Mouse (Mus musculus): ENCODE measurements around the gene Olfml2b.
A peak's percentile ranks its signal among the peaks of the same experiment; 100 is the strongest.

The Olfml2b gene

DNA sequence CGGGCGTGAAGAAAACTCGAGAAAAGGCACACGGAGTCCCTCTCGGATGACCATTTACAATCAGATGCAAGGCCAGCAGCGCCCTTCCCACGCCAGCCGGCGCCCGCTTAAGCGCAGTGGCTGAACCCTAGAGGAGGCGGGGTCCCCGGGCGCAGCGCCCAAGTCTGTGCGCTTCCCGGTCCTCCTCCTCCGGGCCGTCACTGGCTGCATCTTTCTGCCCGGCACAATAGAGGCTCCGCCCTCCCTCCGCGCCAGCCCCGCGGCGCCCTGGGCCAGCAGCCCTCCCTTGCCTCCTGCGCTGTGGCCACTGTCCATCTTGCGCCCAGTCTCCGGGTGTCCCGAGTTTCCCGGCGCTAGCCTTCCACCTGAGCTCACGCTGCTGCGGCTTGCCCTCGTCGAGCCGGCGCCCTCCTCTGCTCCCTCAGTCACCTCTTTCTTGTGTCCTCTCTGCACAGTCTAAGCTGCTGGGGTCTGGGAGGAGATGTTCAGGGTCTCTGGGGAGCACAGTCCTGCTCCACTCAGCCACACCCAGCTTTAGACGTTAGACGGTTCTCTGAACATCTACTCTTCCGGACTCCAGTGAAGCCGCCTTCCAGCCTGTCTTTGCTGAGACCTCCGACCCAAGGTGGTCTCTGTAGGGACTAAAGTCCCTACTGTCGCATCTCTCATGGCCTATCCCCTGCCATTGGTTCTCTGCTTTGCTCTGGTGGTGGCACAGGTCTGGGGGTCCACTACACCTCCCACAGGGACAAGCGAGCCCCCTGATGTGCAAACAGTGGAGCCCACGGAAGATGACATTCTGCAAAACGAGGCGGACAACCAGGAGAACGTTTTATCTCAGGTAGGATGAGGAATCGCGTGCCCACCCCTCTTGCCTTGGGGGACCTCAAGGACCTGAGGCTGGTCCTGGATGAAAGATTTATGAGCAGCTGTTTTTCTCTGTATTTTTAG lies at the start of gene Olfml2b:
TSS of gene Olfml2b (plus strand) at position 278 of the 951 bp plus-strand sequence.
- Histone ChIP-seq H3K27me3 (ENCODE audit: insufficient read depth, low read length) (peaks cover 20% of the 10 kb centered on the region), H3K4me3 (replicated peaks; ENCODE audit: low read length) (peak within 1 kb of the TSS; percentile 80), H3K36me3 (ENCODE audit: insufficient read depth, low read length) (no peaks in the 10 kb centered on the region), H3K9me3 (ENCODE audit: low read length) (peaks cover 13% of the 10 kb centered on the region), H3K4me1 (replicated peaks; ENCODE audit: low read depth, low read length) (0 out of 2 replicates have a peak, but pooled peaks cover 13% of the 10 kb centered on the region)
- TF ChIP-seq POU5F1 (IDR thresholded peaks at IDR 0.05; ENCODE audit: borderline replicate concordance, low read length) (no peak), NANOG (IDR thresholded peaks at IDR 0.05; ENCODE audit: borderline replicate concordance, low read length) (no peak), CTCF (conservative IDR thresholded peaks at IDR 0.05; ENCODE audit: low read length) (no peak)

DNA sequence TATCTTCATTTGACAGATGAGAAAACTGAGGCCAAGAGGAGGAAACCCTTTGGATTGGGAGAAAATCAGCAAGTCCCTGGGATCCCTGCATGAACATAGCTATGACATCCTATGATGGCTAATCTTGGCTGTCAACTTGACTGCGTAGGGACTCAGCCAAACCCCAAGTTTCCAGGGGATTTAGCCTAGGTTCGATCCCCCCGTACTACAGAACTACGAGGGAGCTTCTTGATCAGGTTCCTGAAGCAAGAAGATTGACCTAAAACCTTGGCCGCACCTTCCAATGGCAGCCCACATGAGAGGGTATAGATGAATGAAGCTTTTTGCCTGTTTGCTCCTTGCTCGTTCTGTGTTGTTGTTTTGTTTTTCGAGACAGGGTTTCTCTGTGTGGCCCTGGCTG lies 49.8 kb upstream of the Olfml2b start:
- Histone ChIP-seq H3K9me3 (ENCODE audit: low read length) (peaks cover 28% of the 10 kb centered on the region), H3K36me3 (ENCODE audit: insufficient read depth, low read length) (no peaks in the 10 kb centered on the region), H3K4me3 (replicated peaks; ENCODE audit: low read length) (no peak overlapping the region), H3K4me1 (replicated peaks; ENCODE audit: low read depth, low read length) (peaks cover 3% of the 10 kb centered on the region; the same call in 1 of the 2 replicates), H3K27me3 (ENCODE audit: insufficient read depth, low read length) (peaks cover 22% of the 10 kb centered on the region)
- TF ChIP-seq POU5F1 (IDR thresholded peaks at IDR 0.05; ENCODE audit: borderline replicate concordance, low read length) (no peak), CTCF (conservative IDR thresholded peaks at IDR 0.05; ENCODE audit: low read length) (no peak)

DNA sequence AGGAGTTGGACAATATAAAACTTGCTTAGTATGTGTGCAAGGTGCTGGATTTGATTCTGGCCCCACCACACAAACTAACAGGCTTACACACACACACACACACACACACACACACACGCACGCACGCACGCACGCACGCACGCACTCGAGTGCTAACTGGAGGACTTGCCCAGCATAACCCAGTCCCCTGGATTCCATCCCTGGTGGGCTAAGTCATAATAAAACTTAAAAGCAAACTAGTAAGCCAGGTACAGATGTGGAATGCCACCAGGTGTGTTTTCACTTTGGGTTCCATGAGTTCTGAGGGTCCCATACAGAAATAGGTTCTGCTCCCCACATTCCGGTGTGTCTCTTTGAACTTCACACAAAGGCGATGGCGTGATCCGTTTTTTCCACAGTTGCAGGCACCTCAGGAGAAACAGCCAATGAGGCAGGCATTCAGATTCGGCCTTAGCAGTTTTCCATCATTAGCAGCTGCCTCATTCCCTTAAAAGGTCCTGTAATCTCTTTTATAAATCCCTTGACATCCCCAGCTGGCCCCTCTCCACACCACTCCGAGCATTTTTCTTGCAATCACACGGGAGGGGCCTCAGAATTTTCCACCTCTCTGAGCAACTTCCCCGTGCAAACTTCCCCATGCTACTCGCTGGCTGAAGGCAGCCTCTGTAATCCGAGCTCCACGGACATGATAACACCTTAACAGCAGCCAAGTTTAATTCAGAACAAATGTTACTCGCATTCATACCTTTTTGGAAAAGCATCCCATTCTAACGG lies 38.9 kb upstream of the Olfml2b start:
- H3K4me3 ChIP-seq (replicated peaks; ENCODE audit: low read length) = no peak overlapping the region
- TF ChIP-seq POU5F1 (IDR thresholded peaks at IDR 0.05; ENCODE audit: borderline replicate concordance, low read length) (no peak), NANOG (IDR thresholded peaks at IDR 0.05; ENCODE audit: borderline replicate concordance, low read length) (no peak), CTCF (conservative IDR thresholded peaks at IDR 0.05; ENCODE audit: low read length) (no peak)
- H3K4me1 ChIP-seq (replicated peaks; ENCODE audit: low read depth, low read length) = no peaks in the 10 kb centered on the region
- no peaks in the 10 kb centered on the region for H3K9me3 ChIP-seq (ENCODE audit: low read length)
- H3K36me3 ChIP-seq (ENCODE audit: insufficient read depth, low read length) = no peaks in the 10 kb centered on the region
- no peaks in the 10 kb centered on the region for H3K27me3 ChIP-seq (ENCODE audit: insufficient read depth, low read length)

DNA sequence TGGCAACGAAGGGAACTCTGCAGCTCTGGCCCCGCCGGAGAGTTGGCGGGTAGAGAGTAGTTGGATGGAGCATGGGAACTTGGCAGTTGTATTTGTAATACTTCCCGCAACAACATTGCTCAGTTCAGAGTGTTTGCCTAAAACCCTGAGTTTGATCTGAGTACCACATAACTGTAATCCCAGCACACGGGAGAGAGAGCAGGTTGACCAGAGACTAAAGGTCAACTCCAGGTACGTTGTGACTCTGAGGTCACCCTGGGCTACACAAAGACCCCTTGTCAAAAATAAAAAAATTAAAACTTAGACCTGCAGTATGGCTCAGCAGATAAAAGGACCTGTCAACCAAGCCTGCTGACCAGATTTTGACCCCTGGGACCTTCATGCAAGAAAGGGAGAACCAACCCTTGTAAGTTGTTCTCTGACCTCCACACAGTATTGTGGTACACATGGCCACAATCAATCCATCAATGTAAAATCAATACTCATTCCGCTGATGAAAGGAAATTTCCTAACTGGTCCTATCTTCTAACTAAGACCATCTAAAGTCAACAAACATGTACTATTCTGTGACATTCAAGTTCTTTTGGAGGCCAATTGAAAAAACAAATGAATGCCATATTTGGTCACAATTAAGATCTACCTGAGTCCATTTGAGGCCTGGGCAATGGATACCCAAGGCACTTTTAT lies 37.0 kb upstream of the Olfml2b start:
- H3K36me3 ChIP-seq (ENCODE audit: insufficient read depth, low read length) = no peaks in the 10 kb centered on the region
- no peaks in the 10 kb centered on the region for H3K9me3 ChIP-seq (ENCODE audit: low read length)
- no peak for TF ChIP-seq CTCF (conservative IDR thresholded peaks at IDR 0.05; ENCODE audit: low read length)
- no peak for TF ChIP-seq POU5F1 (IDR thresholded peaks at IDR 0.05; ENCODE audit: borderline replicate concordance, low read length)
- TF ChIP-seq NANOG (IDR thresholded peaks at IDR 0.05; ENCODE audit: borderline replicate concordance, low read length) = no peak
- no peaks in the 10 kb centered on the region for H3K27me3 ChIP-seq (ENCODE audit: insufficient read depth, low read length)
- no peaks in the 10 kb centered on the region for H3K4me1 ChIP-seq (replicated peaks; ENCODE audit: low read depth, low read length)
- no peak overlapping the region for H3K4me3 ChIP-seq (replicated peaks; ENCODE audit: low read length)

DNA sequence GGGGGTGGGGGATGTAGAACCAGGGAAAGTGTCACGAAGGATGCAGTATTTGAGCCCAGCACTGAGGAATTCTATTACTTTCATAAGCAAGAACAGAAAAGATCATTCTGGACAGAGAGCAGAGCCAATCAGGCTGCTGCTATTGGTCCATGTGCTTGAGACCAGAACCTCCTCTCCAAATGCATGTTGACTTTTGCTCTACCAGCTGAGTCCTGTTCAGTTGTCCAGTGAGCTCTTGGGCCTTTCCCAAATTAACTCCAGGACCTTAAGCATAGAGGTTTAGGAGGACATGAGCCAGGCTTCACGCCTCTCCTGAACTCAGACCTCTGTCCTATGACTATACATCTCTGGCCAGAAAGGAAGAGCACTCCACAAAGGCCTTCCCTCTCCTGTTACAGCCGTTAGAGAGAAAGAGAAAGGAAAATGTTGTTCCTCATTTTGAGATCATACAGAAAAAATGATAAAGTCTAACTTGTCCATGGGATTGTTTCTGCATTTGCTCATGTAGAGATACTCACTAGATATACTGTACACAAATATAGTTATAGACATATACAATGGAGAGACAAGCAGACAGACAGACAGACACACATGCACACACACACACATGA lies 35.8 kb upstream of the Olfml2b start:
- Histone ChIP-seq H3K4me1 (replicated peaks; ENCODE audit: low read depth, low read length) (no peaks in the 10 kb centered on the region), H3K27me3 (ENCODE audit: insufficient read depth, low read length) (no peaks in the 10 kb centered on the region), H3K36me3 (ENCODE audit: insufficient read depth, low read length) (no peaks in the 10 kb centered on the region), H3K9me3 (ENCODE audit: low read length) (no peaks in the 10 kb centered on the region), H3K4me3 (replicated peaks; ENCODE audit: low read length) (no peak overlapping the region)
- TF ChIP-seq CTCF (conservative IDR thresholded peaks at IDR 0.05; ENCODE audit: low read length) = no peak
- no peak for TF ChIP-seq NANOG (IDR thresholded peaks at IDR 0.05; ENCODE audit: borderline replicate concordance, low read length)
- TF ChIP-seq POU5F1 (IDR thresholded peaks at IDR 0.05; ENCODE audit: borderline replicate concordance, low read length) = no peak

DNA sequence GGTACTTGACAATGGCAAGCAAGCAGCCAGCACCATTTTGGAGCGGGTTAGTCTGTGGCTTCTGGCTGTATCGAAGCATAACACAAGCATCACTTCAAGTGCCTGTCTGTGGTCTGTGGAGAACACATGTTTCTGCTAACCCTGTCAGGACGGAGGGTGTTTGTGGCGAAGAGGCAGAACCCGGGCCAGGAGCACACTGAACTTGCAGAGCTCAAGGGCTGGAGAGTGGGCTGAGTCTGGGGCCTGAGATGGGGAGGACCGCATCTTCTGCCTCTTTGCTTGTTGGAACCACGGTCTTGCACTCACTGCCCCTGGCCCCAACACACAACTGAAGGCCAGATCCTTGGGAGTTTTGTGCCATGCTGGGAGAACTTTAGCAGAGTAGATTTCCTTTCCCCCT lies 34.5 kb upstream of the Olfml2b start:
- no peak for TF ChIP-seq CTCF (conservative IDR thresholded peaks at IDR 0.05; ENCODE audit: low read length)
- TF ChIP-seq POU5F1 (IDR thresholded peaks at IDR 0.05; ENCODE audit: borderline replicate concordance, low read length) = no peak
- Histone ChIP-seq H3K9me3 (ENCODE audit: low read length) (no peaks in the 10 kb centered on the region), H3K4me1 (replicated peaks; ENCODE audit: low read depth, low read length) (no peaks in the 10 kb centered on the region), H3K36me3 (ENCODE audit: insufficient read depth, low read length) (no peaks in the 10 kb centered on the region), H3K4me3 (replicated peaks; ENCODE audit: low read length) (no peak overlapping the region), H3K27me3 (ENCODE audit: insufficient read depth, low read length) (no peaks in the 10 kb centered on the region)

DNA sequence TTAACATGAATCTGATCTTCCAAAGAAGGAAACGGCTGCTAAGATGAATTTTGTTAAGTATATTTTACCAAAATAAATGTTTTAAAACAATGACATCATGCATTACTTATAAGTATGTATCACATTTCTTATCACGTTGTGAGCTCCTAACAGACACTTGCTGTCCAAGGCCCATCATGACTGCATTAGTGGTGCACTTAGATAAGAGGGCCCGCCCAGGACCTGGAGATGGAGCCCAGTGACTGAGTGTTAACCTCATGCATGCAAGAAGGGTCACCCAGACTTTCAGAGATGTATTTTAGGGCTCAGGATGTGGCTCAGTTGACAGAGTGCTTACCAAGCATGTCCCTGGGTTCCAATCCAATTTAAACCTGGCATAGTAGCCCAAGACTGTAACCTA lies 34.0 kb upstream of the Olfml2b start:
- H3K27me3 ChIP-seq (ENCODE audit: insufficient read depth, low read length) = no peaks in the 10 kb centered on the region
- H3K36me3 ChIP-seq (ENCODE audit: insufficient read depth, low read length) = no peaks in the 10 kb centered on the region
- H3K4me1 ChIP-seq (replicated peaks; ENCODE audit: low read depth, low read length) = no peaks in the 10 kb centered on the region
- no peak overlapping the region for H3K4me3 ChIP-seq (replicated peaks; ENCODE audit: low read length)
- no peak for TF ChIP-seq POU5F1 (IDR thresholded peaks at IDR 0.05; ENCODE audit: borderline replicate concordance, low read length)
- TF ChIP-seq CTCF (conservative IDR thresholded peaks at IDR 0.05; ENCODE audit: low read length) = no peak
- TF ChIP-seq NANOG (IDR thresholded peaks at IDR 0.05; ENCODE audit: borderline replicate concordance, low read length) = no peak
- no peaks in the 10 kb centered on the region for H3K9me3 ChIP-seq (ENCODE audit: low read length)

DNA sequence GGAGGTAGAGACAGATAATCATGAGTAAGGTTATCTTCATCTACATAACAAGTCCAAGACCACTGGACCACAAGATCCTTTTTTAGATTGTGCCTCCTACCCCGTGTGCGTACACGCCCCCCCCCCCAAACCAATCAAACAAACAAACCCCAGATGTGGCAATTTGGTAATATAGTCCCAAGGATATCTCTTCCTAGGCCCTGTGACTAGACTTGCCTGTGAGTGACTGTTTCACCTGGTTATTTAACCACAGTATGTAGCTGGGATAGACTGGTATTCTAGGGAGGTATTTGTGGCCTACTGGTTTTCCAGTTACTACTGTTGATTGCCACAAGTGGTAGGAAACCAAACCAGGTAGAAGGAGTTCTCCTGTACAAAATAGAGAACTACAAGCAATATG lies 33.6 kb upstream of the Olfml2b start:
- TF ChIP-seq POU5F1 (IDR thresholded peaks at IDR 0.05; ENCODE audit: borderline replicate concordance, low read length) (no peak), CTCF (conservative IDR thresholded peaks at IDR 0.05; ENCODE audit: low read length) (no peak), NANOG (IDR thresholded peaks at IDR 0.05; ENCODE audit: borderline replicate concordance, low read length) (no peak)
- Histone ChIP-seq H3K9me3 (ENCODE audit: low read length) (no peaks in the 10 kb centered on the region), H3K36me3 (ENCODE audit: insufficient read depth, low read length) (no peaks in the 10 kb centered on the region), H3K4me3 (replicated peaks; ENCODE audit: low read length) (no peak overlapping the region), H3K4me1 (replicated peaks; ENCODE audit: low read depth, low read length) (no peaks in the 10 kb centered on the region), H3K27me3 (ENCODE audit: insufficient read depth, low read length) (no peaks in the 10 kb centered on the region)

Measured in E14TG2a.4 (cell line).